Mouse (Mus musculus) MEL (cell line): Measurements from ENCODE around the gene Samsn1. TPM values are rescaled to one million over a fixed set of nuclear protein-coding genes. Genes with fewer than 3 reads are reported as not detected.

Source experiments
- DNase-seq: peaks from one replicate; pipeline ENCODE4 v3.0.0; 2011; ENCODE audit warnings: low read depth, low spot score
- H3K27ac ChIP-seq: 2 replicates; pipeline ENCODE4 v1.5.1; 2012; ENCODE audit warnings: low read depth, mild to moderate bottlenecking, control low read depth, low read length, moderate library complexity; ENCODE audit not compliant: control insufficient read depth
- H3K27me3 ChIP-seq, 2 experiments: fragments of 150-350 bp in 1 of 2; sonication (generic) in 1 of 2; 2 replicates each; pipeline ENCODE4 v1.6.1; 2012; ENCODE audit warnings: low read length in 2 of 2, mild to moderate bottlenecking in 2 of 2, improper control_type of control experiment in 1 of 2, moderate library complexity in 1 of 2; ENCODE audit not compliant: insufficient read depth in 2 of 2, control insufficient read depth in 1 of 2
- H3K36me3 ChIP-seq, 2 experiments: 2 replicates each; pipeline ENCODE4 v1.6.1; 2012 to 2014; ENCODE audit warnings: low read length in 2 of 2, improper control_type of control experiment in 1 of 2, inconsistent platforms in 1 of 2, mild to moderate bottlenecking in 1 of 2; ENCODE audit not compliant: insufficient read depth in 2 of 2, control insufficient read depth in 1 of 2
- H3K4me1 ChIP-seq, 2 experiments: fragments of 150-350 bp in 1 of 2; sonication (generic) in 1 of 2; 2 replicates each; pipeline ENCODE4 v1.6.1; 2012; ENCODE audit warnings: low read length in 2 of 2, improper control_type of control experiment in 1 of 2, mild to moderate bottlenecking in 1 of 2; ENCODE audit not compliant: insufficient read depth in 2 of 2, control insufficient read depth in 1 of 2
- H3K4me3 ChIP-seq, 2 experiments: fragments of 150-350 bp in 1 of 2; sonication (generic) in 1 of 2; 2 replicates each; pipeline ENCODE4 v1.5.1; 2012; ENCODE audit warnings: low read depth in 2 of 2, low read length in 2 of 2, mild to moderate bottlenecking in 2 of 2, moderate library complexity in 2 of 2, control low read depth in 1 of 2, improper control_type of control experiment in 1 of 2; ENCODE audit not compliant: control insufficient read depth in 1 of 2, insufficient read depth in 1 of 2
- H3K79me2 ChIP-seq: 2 replicates; pipeline ENCODE4 v1.6.1; 2012; ENCODE audit warnings: mild to moderate bottlenecking, low read length, moderate library complexity; ENCODE audit not compliant: control insufficient read depth, poor library complexity, insufficient read depth
- H3K9ac ChIP-seq: 2 replicates; pipeline ENCODE4 v1.6.1; 2012; ENCODE audit warnings: low read depth, mild to moderate bottlenecking, control low read depth, low read length, moderate library complexity; ENCODE audit not compliant: control insufficient read depth, poor library complexity, severe bottlenecking
- H3K9me3 ChIP-seq: fragments of 150-350 bp; sonication (generic); replicated peaks from 2 replicates; pipeline ENCODE4 v1.6.1; 2012; ENCODE audit warnings: mild to moderate bottlenecking, low read length, improper control_type of control experiment, moderate library complexity; ENCODE audit not compliant: insufficient read depth
- BHLHE40 ChIP-seq: IDR thresholded peaks from 2 replicates; pipeline ENCODE4 v1.6.1; 2012; ENCODE audit warnings: low read depth, mild to moderate bottlenecking, inconsistent platforms, low read length, improper control_type of control experiment, borderline replicate concordance
- ELF1 ChIP-seq: IDR thresholded peaks from 2 replicates; pipeline ENCODE4 v1.6.1; 2014; ENCODE audit warnings: low read depth, mild to moderate bottlenecking, inconsistent platforms, low read length, improper control_type of control experiment, moderate library complexity
- EP300 ChIP-seq, 2 experiments: IDR thresholded peaks; 2 replicates each; pipeline ENCODE4 v1.6.1; 2011; ENCODE audit warnings: improper control_type of control experiment in 2 of 2, low read length in 2 of 2, low read depth in 1 of 2, mild to moderate bottlenecking in 1 of 2
- ETS1 ChIP-seq: IDR thresholded peaks from 2 replicates; pipeline ENCODE4 v1.6.1; 2012; ENCODE audit warnings: low read depth, mild to moderate bottlenecking, inconsistent platforms, low read length, improper control_type of control experiment, moderate library complexity
- GABPA ChIP-seq: IDR thresholded peaks from 2 replicates; pipeline ENCODE4 v1.6.1; 2012; ENCODE audit warnings: low read depth, mild to moderate bottlenecking, inconsistent platforms, low read length, improper control_type of control experiment, moderate library complexity
- GATA1 ChIP-seq: IDR thresholded peaks from 2 replicates; pipeline ENCODE4 v1.6.1; 2011; ENCODE audit warnings: low read depth, low read length, improper control_type of control experiment
- JUND ChIP-seq: IDR thresholded peaks from 2 replicates; pipeline ENCODE4 v1.6.1; 2011; ENCODE audit warnings: low read depth, mild to moderate bottlenecking, improper control_type of control experiment, low read length
- MEF2A ChIP-seq: IDR thresholded peaks from 2 replicates; pipeline ENCODE4 v1.6.1; 2014; ENCODE audit warnings: low read depth, mild to moderate bottlenecking, inconsistent platforms, low read length, improper control_type of control experiment; ENCODE audit not compliant: poor library complexity, insufficient replicate concordance, severe bottlenecking; ENCODE audit errors: extremely low read depth
- MXI1 ChIP-seq: IDR thresholded peaks from 2 replicates; pipeline ENCODE4 v1.6.1; 2011; ENCODE audit warnings: mild to moderate bottlenecking, low read depth, low read length, improper control_type of control experiment
- MYB ChIP-seq: IDR thresholded peaks from 2 replicates; pipeline ENCODE4 v1.6.1; 2011; ENCODE audit warnings: mild to moderate bottlenecking, low read depth, low read length, improper control_type of control experiment
- NELFE ChIP-seq: IDR thresholded peaks from 2 replicates; pipeline ENCODE4 v1.6.1; 2011; ENCODE audit warnings: low read depth, low read length, improper control_type of control experiment
- POLR2AphosphoS2 ChIP-seq: IDR thresholded peaks from 2 replicates; pipeline ENCODE4 v1.6.1; 2011; ENCODE audit warnings: low read length, improper control_type of control experiment
- SMC3 ChIP-seq: IDR thresholded peaks from 2 replicates; pipeline ENCODE4 v1.6.1; 2011; ENCODE audit warnings: low read depth, low read length, improper control_type of control experiment
- TCF12 ChIP-seq: IDR thresholded peaks from 2 replicates; pipeline ENCODE4 v1.6.1; 2014; ENCODE audit warnings: low read depth, mild to moderate bottlenecking, inconsistent platforms, low read length, improper control_type of control experiment, moderate library complexity
- UBTF ChIP-seq: IDR thresholded peaks from 2 replicates; pipeline ENCODE4 v1.6.1; 2012; ENCODE audit warnings: low read depth, mild to moderate bottlenecking, inconsistent platforms, low read length, improper control_type of control experiment, moderate library complexity, borderline replicate concordance; ENCODE audit not compliant: insufficient read depth
- ZC3H11A ChIP-seq: IDR thresholded peaks from 2 replicates; pipeline ENCODE4 v1.6.1; 2012; ENCODE audit warnings: low read depth, mild to moderate bottlenecking, inconsistent platforms, low read length, improper control_type of control experiment
- ZKSCAN1 ChIP-seq: IDR thresholded peaks from 2 replicates; pipeline ENCODE4 v1.6.1; 2012; ENCODE audit warnings: low read depth, mild to moderate bottlenecking, inconsistent platforms, low read length, improper control_type of control experiment, moderate library complexity
- ZMIZ1 ChIP-seq: IDR thresholded peaks from 2 replicates; pipeline ENCODE4 v1.6.1; 2012; ENCODE audit warnings: low read depth, mild to moderate bottlenecking, inconsistent platforms, low read length, improper control_type of control experiment, moderate library complexity
- polyA plus RNA-seq, 2 experiments: library from polyadenylated mRNA; stranded (reverse) in 1 of 2; unstranded in 1 of 2; fragments of >175 nt in 1 of 2; fragments of >200 nt in 1 of 2; gene quantifications; 2 replicates each; pipeline versions ENCODE4 v1.2.1 to v1.2.4; 2012; ENCODE audit warnings: low replicate concordance in 2 of 2, low read depth in 1 of 2; ENCODE audit not compliant: insufficient read length in 2 of 2, insufficient read depth in 1 of 2, missing spikeins in 1 of 2
- total RNA-seq: library from RNA; depleted of rRNA; stranded (reverse); fragments of 300-350 nt; gene quantifications from 2 replicates; pipeline ENCODE4 v1.2.3, GENCODE M21; 2012

Gene Samsn1
- total and polyA plus RNA-seq, 3 experiments: 55.2 to 205 (median 63.0) TPM

DNA sequence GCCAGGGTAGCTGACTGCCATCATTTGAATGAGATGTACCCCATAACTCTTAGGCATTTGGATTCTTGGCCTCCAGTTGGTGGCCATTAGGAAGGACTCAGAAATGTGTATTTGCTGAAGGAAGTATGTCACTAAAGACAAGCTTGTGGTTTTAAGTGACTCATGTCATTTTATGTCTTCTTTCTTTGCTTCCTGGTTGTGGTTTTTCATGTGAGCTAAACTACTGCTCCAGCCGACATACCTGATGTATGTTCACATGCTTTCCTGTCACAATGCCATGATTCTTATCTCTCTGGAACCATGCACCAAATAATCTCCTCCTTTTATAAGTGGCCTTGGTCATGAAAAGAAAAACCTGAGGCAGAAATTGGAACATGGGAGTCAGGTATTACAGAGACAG is 38.2 kb downstream of the Samsn1 start:
- H3K9me3 ChIP-seq: no peaks in the 10 kb centered on the region
- H3K79me2 ChIP-seq: no peaks in the 10 kb centered on the region
- H3K27ac ChIP-seq: no peak overlapping the region
- peaks cover 0 to 7% of the 10 kb centered on the region in 2 experiments; a peak in 2 of 4 replicates for H3K36me3 ChIP-seq
- H3K4me1 ChIP-seq: no peaks in the 10 kb centered on the region
- H3K27me3 ChIP-seq: no peaks in the 10 kb centered on the region
- peak; percentile 59 for DNase-seq
- no peak overlapping the region for H3K9ac ChIP-seq
- TF ChIP-seq EP300 (IDR thresholded peaks at IDR 0.05; ENCODE audit: low read depth in 1 of 2, low read length in 2 of 2): peak; percentile 28 to 42; a peak in 2 of 4 replicates
- TF ChIP-seq MEF2A: no peak
- TF ChIP-seq MXI1: no peak
- TF ChIP-seq ETS1: peak; percentile 84
- TF ChIP-seq ZC3H11A: no peak
- TF ChIP-seq GATA1: peak; percentile 59; the same call in 1 of the 2 replicates
- TF ChIP-seq, all 39 proteins: peak for 3
- no peak overlapping the region for H3K4me3 ChIP-seq

DNA sequence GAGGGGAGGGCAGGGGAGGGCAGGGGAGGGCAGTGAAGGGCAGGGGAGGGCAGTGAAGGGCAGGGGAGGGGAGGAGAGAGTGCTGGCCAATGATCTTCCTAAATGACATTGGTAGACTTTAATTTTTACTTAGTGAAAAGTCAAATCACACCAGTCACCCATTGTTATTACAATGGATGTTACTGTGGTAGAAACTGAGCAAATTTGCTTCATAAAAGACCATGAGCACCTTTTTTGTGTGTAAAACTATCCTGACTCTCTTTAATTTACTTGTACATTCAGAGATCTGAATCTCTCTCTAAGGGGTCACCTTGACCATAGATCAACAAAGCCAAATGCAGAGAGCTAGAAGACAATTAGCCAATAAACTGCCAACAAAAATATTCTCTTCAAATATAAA is 42.7 kb downstream of the Samsn1 start:
- no peak for DNase-seq
- no peak overlapping the region for H3K9ac ChIP-seq
- no peaks in the 10 kb centered on the region for H3K27me3 ChIP-seq
- H3K27ac ChIP-seq: no peak overlapping the region
- H3K36me3 ChIP-seq: peaks cover 0 to 7% of the 10 kb centered on the region in 2 experiments; a peak in 2 of 4 replicates
- H3K79me2 ChIP-seq: no peaks in the 10 kb centered on the region
- no peak overlapping the region for H3K4me3 ChIP-seq
- no peak for TF ChIP-seq JUND
- TF ChIP-seq MXI1: no peak
- no peak for TF ChIP-seq ELF1
- no peak for TF ChIP-seq UBTF
- TF ChIP-seq BHLHE40: no peak
- TF ChIP-seq NELFE: no peak
- TF ChIP-seq SMC3: no peak
- H3K4me1 ChIP-seq: no peaks in the 10 kb centered on the region
- H3K9me3 ChIP-seq: no peaks in the 10 kb centered on the region

DNA sequence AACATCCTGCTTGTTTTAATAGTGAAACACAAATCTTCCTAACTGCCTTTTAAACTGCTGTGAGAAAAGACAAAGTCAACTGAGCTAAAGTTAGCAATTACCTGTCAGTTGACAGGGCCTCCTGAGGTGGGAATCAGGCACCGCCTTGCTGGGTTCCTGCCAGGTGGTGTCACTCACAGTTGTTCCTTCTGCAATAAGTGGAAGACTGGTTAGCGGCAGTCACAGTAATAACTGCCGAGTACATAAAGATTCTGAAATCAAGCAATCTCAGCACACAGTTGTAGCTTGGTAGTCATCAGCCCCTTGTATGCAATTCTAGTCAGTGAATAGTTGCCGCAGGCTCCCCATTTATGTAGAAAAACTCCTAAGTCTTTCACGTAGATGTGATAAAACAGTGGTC is 44.3 kb downstream of the Samsn1 start:
- no peaks in the 10 kb centered on the region for H3K27me3 ChIP-seq
- H3K36me3 ChIP-seq: no peaks in the 10 kb centered on the region
- no peaks in the 10 kb centered on the region for H3K79me2 ChIP-seq
- no peaks in the 10 kb centered on the region; the same call in 1 of the 2 replicates for H3K9me3 ChIP-seq
- H3K9ac ChIP-seq: no peak overlapping the region
- no peak overlapping the region for H3K4me3 ChIP-seq
- H3K4me1 ChIP-seq: no peaks in the 10 kb centered on the region
- DNase-seq: peak; percentile 26
- no peak overlapping the region for H3K27ac ChIP-seq
- TF ChIP-seq ZKSCAN1 (no peak), ZMIZ1 (no peak), POLR2AphosphoS2 (no peak), GABPA (no peak), GATA1 (no peak), ELF1 (no peak), MYB (no peak), TCF12 (no peak)
- TF ChIP-seq, all 39 proteins: peak for 0
